Mouse (Mus musculus) MEL (cell line): ENCODE data around the gene Flrt2. TPM values are rescaled to one million over a fixed set of nuclear protein-coding genes. Genes with fewer than 3 reads are reported as not detected.

Source experiments
- DNase-seq: peaks from one replicate; pipeline ENCODE4 v3.0.0; 2011; ENCODE audit warnings: low read depth, low spot score
- H3K27ac ChIP-seq: 2 replicates; pipeline ENCODE4 v1.5.1; 2012; ENCODE audit warnings: low read depth, mild to moderate bottlenecking, control low read depth, low read length, moderate library complexity; ENCODE audit not compliant: control insufficient read depth
- H3K27me3 ChIP-seq, 2 experiments: fragments of 150-350 bp in 1 of 2; sonication (generic) in 1 of 2; 2 replicates each; pipeline ENCODE4 v1.6.1; 2012; ENCODE audit warnings: low read length in 2 of 2, mild to moderate bottlenecking in 2 of 2, improper control_type of control experiment in 1 of 2, moderate library complexity in 1 of 2; ENCODE audit not compliant: insufficient read depth in 2 of 2, control insufficient read depth in 1 of 2
- H3K36me3 ChIP-seq, 2 experiments: 2 replicates each; pipeline ENCODE4 v1.6.1; 2012 to 2014; ENCODE audit warnings: low read length in 2 of 2, improper control_type of control experiment in 1 of 2, inconsistent platforms in 1 of 2, mild to moderate bottlenecking in 1 of 2; ENCODE audit not compliant: insufficient read depth in 2 of 2, control insufficient read depth in 1 of 2
- H3K4me1 ChIP-seq, 2 experiments: fragments of 150-350 bp in 1 of 2; sonication (generic) in 1 of 2; 2 replicates each; pipeline ENCODE4 v1.6.1; 2012; ENCODE audit warnings: low read length in 2 of 2, improper control_type of control experiment in 1 of 2, mild to moderate bottlenecking in 1 of 2; ENCODE audit not compliant: insufficient read depth in 2 of 2, control insufficient read depth in 1 of 2
- H3K4me3 ChIP-seq, 2 experiments: fragments of 150-350 bp in 1 of 2; sonication (generic) in 1 of 2; 2 replicates each; pipeline ENCODE4 v1.5.1; 2012; ENCODE audit warnings: low read depth in 2 of 2, low read length in 2 of 2, mild to moderate bottlenecking in 2 of 2, moderate library complexity in 2 of 2, control low read depth in 1 of 2, improper control_type of control experiment in 1 of 2; ENCODE audit not compliant: control insufficient read depth in 1 of 2, insufficient read depth in 1 of 2
- H3K79me2 ChIP-seq: 2 replicates; pipeline ENCODE4 v1.6.1; 2012; ENCODE audit warnings: mild to moderate bottlenecking, low read length, moderate library complexity; ENCODE audit not compliant: control insufficient read depth, poor library complexity, insufficient read depth
- H3K9ac ChIP-seq: 2 replicates; pipeline ENCODE4 v1.6.1; 2012; ENCODE audit warnings: low read depth, mild to moderate bottlenecking, control low read depth, low read length, moderate library complexity; ENCODE audit not compliant: control insufficient read depth, poor library complexity, severe bottlenecking
- H3K9me3 ChIP-seq: fragments of 150-350 bp; sonication (generic); replicated peaks from 2 replicates; pipeline ENCODE4 v1.6.1; 2012; ENCODE audit warnings: mild to moderate bottlenecking, low read length, improper control_type of control experiment, moderate library complexity; ENCODE audit not compliant: insufficient read depth
- CHD1 ChIP-seq: IDR thresholded peaks from 2 replicates; pipeline ENCODE4 v1.6.1; 2012; ENCODE audit warnings: low read depth, mild to moderate bottlenecking, inconsistent platforms, low read length, improper control_type of control experiment
- CHD2 ChIP-seq: IDR thresholded peaks from 2 replicates; pipeline ENCODE4 v1.6.1; 2011; ENCODE audit warnings: low read length, improper control_type of control experiment
- CTCF ChIP-seq, 3 experiments: IDR thresholded peaks in 2 of 3; conservative IDR thresholded peaks in 1 of 3; 2 replicates each; pipeline ENCODE4 v1.5.1; 2011 to 2012; ENCODE audit warnings: low read length in 3 of 3, low read depth in 2 of 3, mild to moderate bottlenecking in 2 of 3, improper control_type of control experiment in 1 of 3, inconsistent platforms in 1 of 3, mixed read lengths in 1 of 3, moderate library complexity in 1 of 3; ENCODE audit not compliant: control insufficient read depth in 1 of 3, insufficient read depth in 1 of 3, poor library complexity in 1 of 3, severe bottlenecking in 1 of 3
- E2F4 ChIP-seq: IDR thresholded peaks from 2 replicates; pipeline ENCODE4 v1.6.1; 2011; ENCODE audit warnings: low read depth, low read length, improper control_type of control experiment, borderline replicate concordance
- EP300 ChIP-seq, 2 experiments: IDR thresholded peaks; 2 replicates each; pipeline ENCODE4 v1.6.1; 2011; ENCODE audit warnings: improper control_type of control experiment in 2 of 2, low read length in 2 of 2, low read depth in 1 of 2, mild to moderate bottlenecking in 1 of 2
- ETS1 ChIP-seq: IDR thresholded peaks from 2 replicates; pipeline ENCODE4 v1.6.1; 2012; ENCODE audit warnings: low read depth, mild to moderate bottlenecking, inconsistent platforms, low read length, improper control_type of control experiment, moderate library complexity
- GABPA ChIP-seq: IDR thresholded peaks from 2 replicates; pipeline ENCODE4 v1.6.1; 2012; ENCODE audit warnings: low read depth, mild to moderate bottlenecking, inconsistent platforms, low read length, improper control_type of control experiment, moderate library complexity
- GATA1 ChIP-seq: IDR thresholded peaks from 2 replicates; pipeline ENCODE4 v1.6.1; 2011; ENCODE audit warnings: low read depth, low read length, improper control_type of control experiment
- JUND ChIP-seq: IDR thresholded peaks from 2 replicates; pipeline ENCODE4 v1.6.1; 2011; ENCODE audit warnings: low read depth, mild to moderate bottlenecking, improper control_type of control experiment, low read length
- KAT2A ChIP-seq: conservative IDR thresholded peaks from 2 replicates; pipeline ENCODE4 v1.6.1; 2012; ENCODE audit warnings: low read depth, low read length, improper control_type of control experiment, inconsistent platforms
- MAX ChIP-seq: IDR thresholded peaks from 2 replicates; pipeline ENCODE4 v1.6.1; 2011; ENCODE audit warnings: low read length, improper control_type of control experiment
- MXI1 ChIP-seq: IDR thresholded peaks from 2 replicates; pipeline ENCODE4 v1.6.1; 2011; ENCODE audit warnings: mild to moderate bottlenecking, low read depth, low read length, improper control_type of control experiment
- MYB ChIP-seq: IDR thresholded peaks from 2 replicates; pipeline ENCODE4 v1.6.1; 2011; ENCODE audit warnings: mild to moderate bottlenecking, low read depth, low read length, improper control_type of control experiment
- MYC ChIP-seq: IDR thresholded peaks from 2 replicates; pipeline ENCODE4 v1.6.1; 2011; ENCODE audit warnings: low read depth, mild to moderate bottlenecking, low read length, improper control_type of control experiment, moderate library complexity
- NELFE ChIP-seq: IDR thresholded peaks from 2 replicates; pipeline ENCODE4 v1.6.1; 2011; ENCODE audit warnings: low read depth, low read length, improper control_type of control experiment
- NRF1 ChIP-seq: IDR thresholded peaks from 2 replicates; pipeline ENCODE4 v1.6.1; 2014; ENCODE audit warnings: low read depth, mild to moderate bottlenecking, inconsistent platforms, low read length, improper control_type of control experiment, moderate library complexity; ENCODE audit not compliant: poor library complexity, insufficient read depth, severe bottlenecking
- POLR2AphosphoS2 ChIP-seq: IDR thresholded peaks from 2 replicates; pipeline ENCODE4 v1.6.1; 2011; ENCODE audit warnings: low read length, improper control_type of control experiment
- POLR2AphosphoS5 ChIP-seq: IDR thresholded peaks from 2 replicates; pipeline ENCODE4 v1.6.1; 2012; ENCODE audit warnings: low read depth, borderline replicate concordance, mild to moderate bottlenecking, inconsistent platforms, low read length, moderate library complexity, mixed read lengths
- SIN3A ChIP-seq: IDR thresholded peaks from 2 replicates; pipeline ENCODE4 v1.6.1; 2012; ENCODE audit warnings: low read length, improper control_type of control experiment, inconsistent platforms
- TBP ChIP-seq: IDR thresholded peaks from 2 replicates; pipeline ENCODE4 v1.8.0; 2011; ENCODE audit warnings: low read depth, low read length, improper control_type of control experiment
- UBTF ChIP-seq: IDR thresholded peaks from 2 replicates; pipeline ENCODE4 v1.6.1; 2012; ENCODE audit warnings: low read depth, mild to moderate bottlenecking, inconsistent platforms, low read length, improper control_type of control experiment, moderate library complexity, borderline replicate concordance; ENCODE audit not compliant: insufficient read depth
- USF2 ChIP-seq, 2 experiments: IDR thresholded peaks; 2 replicates each; pipeline ENCODE4 v1.6.1; 2011 to 2012; ENCODE audit warnings: improper control_type of control experiment in 2 of 2, low read length in 2 of 2, borderline replicate concordance in 1 of 2, inconsistent platforms in 1 of 2, low read depth in 1 of 2, mild to moderate bottlenecking in 1 of 2; ENCODE audit not compliant: insufficient read depth in 1 of 2
- ZC3H11A ChIP-seq: IDR thresholded peaks from 2 replicates; pipeline ENCODE4 v1.6.1; 2012; ENCODE audit warnings: low read depth, mild to moderate bottlenecking, inconsistent platforms, low read length, improper control_type of control experiment
- ZKSCAN1 ChIP-seq: IDR thresholded peaks from 2 replicates; pipeline ENCODE4 v1.6.1; 2012; ENCODE audit warnings: low read depth, mild to moderate bottlenecking, inconsistent platforms, low read length, improper control_type of control experiment, moderate library complexity
- polyA plus RNA-seq, 2 experiments: library from polyadenylated mRNA; stranded (reverse) in 1 of 2; unstranded in 1 of 2; fragments of >175 nt in 1 of 2; fragments of >200 nt in 1 of 2; gene quantifications; 2 replicates each; pipeline versions ENCODE4 v1.2.1 to v1.2.4; 2012; ENCODE audit warnings: low replicate concordance in 2 of 2, low read depth in 1 of 2; ENCODE audit not compliant: insufficient read length in 2 of 2, insufficient read depth in 1 of 2, missing spikeins in 1 of 2
- total RNA-seq: library from RNA; depleted of rRNA; stranded (reverse); fragments of 300-350 nt; gene quantifications from 2 replicates; pipeline ENCODE4 v1.2.3, GENCODE M21; 2012

Gene Flrt2
- total and polyA plus RNA-seq, 3 experiments: not detected

DNA sequence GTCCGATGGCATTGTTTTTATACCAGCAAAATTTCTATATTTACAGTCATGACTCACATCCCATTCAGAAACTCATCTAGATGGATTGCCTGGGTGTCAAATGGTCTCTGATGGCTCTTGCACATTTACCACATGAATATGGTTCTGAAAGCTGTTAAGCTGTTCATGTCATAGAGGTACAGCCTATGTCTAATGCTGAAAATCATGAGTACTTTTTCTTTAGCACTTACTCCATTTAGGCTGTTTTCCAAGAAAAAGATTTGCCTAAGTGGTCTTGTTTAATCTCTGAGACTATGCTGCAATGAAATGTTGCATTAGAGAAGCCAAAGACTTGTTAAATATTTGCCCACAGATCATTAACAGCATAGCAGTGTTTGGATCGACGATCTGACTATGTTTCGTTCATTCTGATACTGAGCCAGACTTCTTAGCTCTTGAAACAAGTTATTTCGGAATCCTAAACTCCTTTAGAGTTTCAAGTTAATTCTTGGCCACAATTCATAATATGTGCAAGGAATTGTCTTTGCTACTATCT lies 67.3 kb downstream of the Flrt2 start:
- H3K9ac ChIP-seq: no peak overlapping the region
- H3K79me2 ChIP-seq: no peaks in the 10 kb centered on the region
- H3K27ac ChIP-seq: no peak overlapping the region
- no peak for TF ChIP-seq GABPA
- TF ChIP-seq POLR2AphosphoS5: no peak
- TF ChIP-seq ZKSCAN1: no peak
- TF ChIP-seq KAT2A: no peak
- H3K36me3 ChIP-seq: no peaks in the 10 kb centered on the region
- no peak for DNase-seq
- no peak overlapping the region for H3K4me3 ChIP-seq
- H3K4me1 ChIP-seq: no peaks in the 10 kb centered on the region
- no peaks in the 10 kb centered on the region for H3K9me3 ChIP-seq
- H3K27me3 ChIP-seq: no peaks in the 10 kb centered on the region

DNA sequence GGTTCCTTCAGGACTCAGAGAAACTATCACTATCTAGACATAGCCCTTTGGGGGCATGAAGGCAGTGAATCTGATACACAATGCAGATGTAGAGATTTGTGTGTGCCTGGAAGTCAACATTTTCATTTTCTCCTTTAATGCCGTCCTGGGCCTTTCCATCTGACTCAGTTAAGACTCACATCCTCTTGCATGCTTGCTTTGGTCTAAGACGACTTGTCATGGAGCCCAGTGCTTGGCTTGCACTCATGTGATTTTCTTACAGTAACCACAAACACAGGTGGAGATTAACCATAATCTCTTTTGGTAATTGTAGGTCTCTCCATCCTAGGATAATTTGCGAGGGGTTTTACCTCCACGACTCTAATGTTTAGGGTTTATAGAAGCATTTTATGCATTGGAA lies 73.2 kb downstream of the Flrt2 start:
- Histone ChIP-seq H3K4me1 (no peaks in the 10 kb centered on the region), H3K36me3 (no peaks in the 10 kb centered on the region), H3K27me3 (no peaks in the 10 kb centered on the region), H3K27ac (no peak overlapping the region), H3K9me3 (no peaks in the 10 kb centered on the region)
- DNase-seq: no peak
- TF ChIP-seq UBTF: no peak
- no peak for TF ChIP-seq USF2 (IDR thresholded peaks at IDR 0.05; ENCODE audit: borderline replicate concordance in 1 of 2, insufficient read depth in 1 of 2, low read depth in 1 of 2, low read length in 2 of 2)
- TF ChIP-seq MXI1: no peak
- TF ChIP-seq POLR2AphosphoS5: no peak
- TF ChIP-seq ZC3H11A: no peak
- TF ChIP-seq POLR2AphosphoS2: no peak
- TF ChIP-seq MAX: no peak
- TF ChIP-seq, all 39 proteins: peak for 0
- H3K9ac ChIP-seq: no peak overlapping the region
- no peaks in the 10 kb centered on the region for H3K79me2 ChIP-seq
- no peak overlapping the region for H3K4me3 ChIP-seq

DNA sequence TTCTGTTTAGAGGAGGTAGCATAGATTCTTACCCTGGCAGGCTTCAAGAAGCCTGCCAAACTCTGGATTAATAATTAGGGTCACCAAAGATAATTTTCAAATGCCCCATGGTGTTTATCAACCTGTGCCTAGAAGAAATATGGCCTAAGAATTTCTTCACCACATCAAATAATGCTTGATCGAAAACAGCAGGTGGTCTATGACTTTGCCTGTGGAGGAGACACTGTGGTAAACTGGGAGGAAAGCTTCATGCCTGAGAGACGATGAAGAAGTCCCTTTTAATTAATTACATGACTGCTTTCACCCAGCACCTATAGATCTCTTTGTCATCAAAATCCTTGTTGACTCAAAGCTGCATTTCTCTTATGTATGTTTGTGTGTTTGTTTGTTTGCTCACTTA lies 77.0 kb downstream of the Flrt2 start:
- Histone ChIP-seq H3K79me2 (no peaks in the 10 kb centered on the region), H3K36me3 (no peaks in the 10 kb centered on the region), H3K4me1 (no peaks in the 10 kb centered on the region), H3K9ac (no peak overlapping the region), H3K4me3 (no peak overlapping the region), H3K27ac (no peak overlapping the region), H3K9me3 (no peaks in the 10 kb centered on the region), H3K27me3 (no peaks in the 10 kb centered on the region)
- no peak for DNase-seq
- TF ChIP-seq CTCF (IDR thresholded peaks at IDR 0.05 in 2 of 3, conservative IDR thresholded peaks at IDR 0.05 in 1 of 3; ENCODE audit: control insufficient read depth in 1 of 3, insufficient read depth in 1 of 3, low read depth in 2 of 3, low read length in 3 of 3, poor library complexity in 1 of 3, severe bottlenecking in 1 of 3) (no peak), GATA1 (no peak), MYB (no peak), ETS1 (no peak), NELFE (no peak), JUND (no peak), E2F4 (no peak), CHD2 (no peak), EP300 (IDR thresholded peaks at IDR 0.05; ENCODE audit: low read depth in 1 of 2, low read length in 2 of 2) (no peak), ZC3H11A (no peak), MAX (no peak), MYC (no peak), NRF1 (no peak), POLR2AphosphoS2 (no peak), POLR2AphosphoS5 (no peak), CHD1 (no peak), UBTF (no peak), TBP (no peak), SIN3A (no peak)
